Mouse (Mus musculus) cerebral cortex, adult 2 months (tissue): ENCODE data around the gene Nid1.

Experiments used
- WGBS: fragments of 180-500 bp; shearing (Covaris S2); methylation state at CpG from one replicate; pipeline ENCODE4 v1.1.7; 2018; 5-methylcytosine and 5-hydroxymethylcytosine counted together

The Nid1 gene

DNA sequence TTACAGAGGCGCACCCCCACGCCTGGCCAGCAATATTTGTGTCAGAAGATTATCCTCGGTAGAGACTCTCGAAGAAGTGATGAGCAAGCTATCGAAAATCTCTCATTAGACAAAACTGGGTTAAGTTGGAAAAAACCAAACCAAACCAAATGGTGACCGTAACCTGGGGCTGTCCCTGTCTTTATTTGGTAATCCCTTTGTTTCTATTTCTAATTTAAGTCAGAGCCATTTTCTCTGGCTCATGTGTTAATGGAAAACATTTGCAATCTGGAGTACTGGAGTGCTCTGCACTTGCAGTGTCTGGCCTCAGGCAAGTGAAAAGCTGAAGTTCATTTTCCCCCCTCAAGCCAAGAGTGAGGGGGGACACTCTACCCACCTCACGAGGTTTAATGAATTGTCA lies 16.9 kb downstream of the Nid1 start:
- 87% methylated on average over 7 of the region's 7 CpGs for WGBS

DNA sequence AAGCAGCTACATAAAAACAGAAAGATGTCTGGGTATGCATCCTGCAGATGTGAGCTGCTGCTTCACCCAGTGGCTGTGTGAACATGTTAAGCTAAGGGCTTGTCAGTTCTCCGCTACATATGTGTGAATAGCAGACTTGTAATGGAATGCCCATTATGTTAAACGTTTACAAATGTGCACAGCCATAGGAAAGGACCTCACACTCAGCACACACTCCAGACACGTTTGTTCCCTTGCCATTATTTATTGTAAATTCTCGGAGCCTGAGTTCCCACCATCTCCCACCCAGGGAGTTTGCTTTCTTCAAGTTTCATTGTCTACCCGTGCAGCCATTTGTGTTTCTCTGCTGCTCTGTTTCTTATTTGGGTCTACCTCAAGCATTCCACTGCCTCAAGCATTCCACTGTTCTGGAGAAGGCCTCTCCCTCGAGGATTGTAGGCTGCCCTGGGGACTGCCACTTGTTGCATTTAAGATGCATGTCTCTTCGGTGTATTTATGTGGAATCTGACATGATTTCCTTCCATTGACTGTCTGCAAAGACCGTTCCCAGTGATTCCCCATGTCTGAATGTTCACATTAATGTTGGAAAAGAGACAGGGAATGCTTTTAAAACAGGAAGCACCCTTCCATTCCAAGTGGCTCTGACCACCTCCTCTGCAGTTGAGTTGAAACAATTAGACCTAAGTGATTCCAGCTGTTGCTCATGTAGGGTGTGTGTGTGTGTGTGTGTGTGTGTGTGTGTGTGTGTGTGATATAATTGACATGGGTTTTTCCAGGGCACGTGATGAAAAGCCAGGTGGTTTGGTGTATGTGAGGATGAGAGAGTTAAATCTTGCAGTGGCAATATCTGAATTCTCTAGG lies 18.5 kb downstream of the Nid1 start:
- 57% methylated on average over 9 of the region's 9 CpGs for WGBS

DNA sequence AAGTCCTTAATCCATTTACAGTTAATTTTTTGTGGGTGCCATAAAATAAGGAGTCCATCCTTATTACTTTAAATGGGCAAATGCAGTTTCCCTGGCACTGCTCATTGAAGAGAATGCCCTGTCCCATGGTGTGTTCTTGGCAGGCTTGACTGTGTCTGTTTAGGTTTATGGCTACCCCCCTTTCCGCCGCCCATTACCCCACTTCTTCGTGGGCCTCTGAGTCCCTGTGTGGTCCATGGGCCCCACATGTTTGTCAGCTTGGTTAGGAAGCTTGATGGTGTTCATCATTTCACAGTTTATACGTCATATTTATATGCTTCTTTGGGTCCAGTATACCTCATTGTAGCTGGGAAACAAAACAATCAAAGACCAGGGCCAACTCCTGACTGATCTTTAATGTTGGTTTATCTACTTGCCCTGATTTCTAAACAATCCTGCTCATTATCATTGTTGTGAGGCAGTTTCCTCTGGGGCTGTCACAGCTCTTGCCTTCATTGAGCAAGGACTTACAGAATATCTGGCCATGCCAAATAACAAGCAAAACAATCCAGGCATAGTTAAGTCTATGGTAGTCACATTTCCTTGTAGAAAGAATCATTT lies 20.9 kb downstream of the Nid1 start:
- WGBS: 66% methylated on average over 4 of the region's 4 CpGs

DNA sequence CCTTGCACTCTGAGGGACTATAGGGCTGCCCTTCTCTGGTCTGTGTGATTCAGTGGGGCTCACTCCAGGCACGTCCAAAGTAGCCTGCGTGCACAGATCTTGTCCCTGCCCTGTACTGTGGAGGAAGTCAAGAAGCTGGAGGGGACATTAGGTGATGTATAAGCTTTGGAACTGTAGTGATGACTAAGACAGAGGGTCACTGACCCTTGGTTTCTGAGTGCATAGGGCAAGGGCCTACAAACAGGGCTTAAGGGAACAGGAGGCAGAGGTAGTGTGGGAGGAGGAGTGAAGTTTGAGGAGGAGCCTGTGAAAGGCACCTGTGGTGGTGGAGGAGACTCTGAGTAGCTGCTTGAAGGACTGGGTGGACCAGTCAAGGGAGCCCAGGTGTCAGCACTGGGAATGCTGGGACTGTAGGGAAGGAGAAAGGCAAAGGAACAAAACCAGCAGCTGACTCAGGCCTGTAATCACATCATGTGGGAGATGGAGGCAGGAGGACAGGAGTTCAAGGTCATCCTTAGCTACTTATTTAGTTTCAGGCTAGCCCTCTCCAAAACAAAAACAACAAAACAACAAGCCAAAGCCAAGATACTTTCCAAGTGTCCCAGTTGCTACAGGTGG lies 23.3 kb downstream of the Nid1 start:
- 89% methylated on average over 2 of the region's 2 CpGs for WGBS

DNA sequence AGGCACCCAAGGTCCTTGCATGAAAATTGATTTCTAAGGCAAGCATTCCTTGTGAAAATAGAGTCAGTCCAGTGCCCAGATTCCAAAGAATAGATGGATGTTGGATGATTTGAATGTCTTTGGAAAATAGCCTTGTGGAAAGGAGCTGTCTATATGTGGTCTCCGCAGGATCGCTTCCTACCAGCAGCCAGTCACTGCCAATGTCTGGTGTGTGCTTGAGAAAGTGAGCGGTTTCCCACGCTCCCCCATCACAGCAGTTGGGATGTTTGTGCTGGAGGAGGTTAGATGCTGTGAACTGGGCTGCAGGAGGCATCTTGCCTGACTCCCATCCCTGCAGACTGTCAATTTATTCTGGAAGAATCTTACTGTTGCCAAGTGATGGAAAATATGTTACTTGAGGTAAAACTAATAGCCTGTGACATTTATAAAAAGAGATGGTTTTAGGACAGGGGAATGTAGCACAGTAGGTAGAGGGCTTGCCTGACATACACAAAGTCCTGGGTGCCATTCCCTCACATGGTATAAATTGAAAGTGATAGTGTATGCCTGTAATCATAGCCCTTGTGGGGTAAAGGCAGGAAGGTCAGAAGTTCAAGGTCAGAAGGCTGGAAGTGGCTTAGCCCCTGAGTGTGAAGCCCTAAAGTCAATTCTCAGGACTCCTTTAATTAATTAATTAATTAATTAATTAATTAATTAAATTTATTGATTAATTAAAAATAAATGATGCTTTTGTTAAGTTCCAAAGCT lies 24.3 kb downstream of the Nid1 start:
- WGBS: 69% methylated on average over 4 of the region's 4 CpGs

DNA sequence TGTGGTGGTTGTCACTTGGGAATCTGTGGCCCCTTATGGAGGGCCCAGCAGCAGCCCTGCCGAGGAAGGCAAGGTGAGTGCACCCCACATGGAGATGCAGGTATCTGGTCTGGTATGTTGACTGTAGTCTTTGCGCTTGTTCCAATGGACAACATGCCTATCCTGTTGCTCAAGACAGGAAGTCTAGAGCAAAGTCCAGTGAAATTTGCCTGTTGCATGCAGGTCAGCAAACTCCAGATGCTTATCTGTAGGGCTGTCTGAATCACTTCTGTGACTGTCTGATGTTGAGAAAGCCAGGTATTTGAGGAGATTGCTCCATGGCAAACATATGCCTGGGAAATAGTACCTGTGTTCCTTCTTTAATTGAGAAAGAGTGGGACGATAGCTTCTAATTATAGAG lies 26.6 kb downstream of the Nid1 start:
- WGBS: 91% methylated on average over 3 of the region's 3 CpGs

DNA sequence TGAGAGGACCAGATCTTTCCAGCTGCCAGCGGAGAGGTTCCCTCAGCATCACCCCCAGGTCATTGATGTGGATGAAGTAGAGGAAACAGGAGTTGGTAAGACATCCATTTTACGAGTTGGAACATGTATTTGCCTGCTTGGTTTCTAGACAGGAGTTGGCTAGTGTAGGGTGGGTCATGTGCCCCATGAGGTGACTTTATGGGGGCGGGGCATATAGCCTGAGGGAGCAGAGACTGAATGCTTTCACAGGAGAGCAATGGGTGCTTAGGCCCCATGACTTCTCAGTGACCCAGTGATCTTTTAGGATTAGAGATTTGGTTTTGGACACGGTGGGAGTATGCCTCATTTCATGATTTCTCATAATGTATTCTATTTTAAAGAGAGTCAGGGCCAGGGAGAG lies 31.2 kb downstream of the Nid1 start:
- 86% methylated on average over 4 of the region's 4 CpGs for WGBS

DNA sequence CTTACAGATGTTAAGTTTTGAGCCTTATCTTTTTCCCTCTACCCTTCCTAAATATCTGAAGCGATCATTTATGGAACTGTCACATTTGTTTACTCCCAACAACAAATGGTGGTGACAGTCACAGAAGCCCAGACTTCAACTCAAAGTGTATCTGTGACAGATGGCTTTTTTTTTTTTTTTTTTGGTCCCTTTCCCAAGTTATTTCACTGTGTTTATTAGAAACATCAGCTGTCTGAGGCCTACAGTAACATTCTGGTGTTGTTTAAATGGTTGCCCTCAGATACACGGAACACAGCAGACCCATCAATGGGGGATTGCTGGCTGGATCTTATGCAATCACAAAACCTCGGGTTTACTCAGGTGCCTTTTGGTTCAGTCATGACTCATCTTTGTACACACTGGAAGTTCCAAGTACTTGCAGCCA lies 34.0 kb downstream of the Nid1 start:
- WGBS: 73% methylated on average over 3 of the region's 3 CpGs

DNA sequence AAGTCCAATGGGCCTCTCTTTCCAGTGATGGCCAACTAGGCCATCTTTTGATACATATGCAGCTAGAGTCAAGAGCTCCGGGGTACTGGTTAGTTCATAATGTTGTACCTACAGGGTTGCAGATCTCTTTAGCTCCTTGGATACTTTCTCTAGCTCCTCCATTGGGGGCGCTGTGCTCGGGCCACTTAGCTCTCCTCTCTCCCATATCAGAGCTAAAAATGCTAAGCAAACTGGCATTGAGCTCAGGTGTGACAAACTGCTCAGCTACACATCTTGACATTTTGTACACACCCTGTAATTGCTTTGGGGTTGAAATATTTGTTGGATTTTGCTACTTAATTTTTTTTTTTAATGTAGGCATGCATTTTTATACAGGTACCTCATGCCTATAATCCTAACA lies 37.1 kb downstream of the Nid1 start:
- WGBS: 86% methylated on average over 3 of the region's 3 CpGs

DNA sequence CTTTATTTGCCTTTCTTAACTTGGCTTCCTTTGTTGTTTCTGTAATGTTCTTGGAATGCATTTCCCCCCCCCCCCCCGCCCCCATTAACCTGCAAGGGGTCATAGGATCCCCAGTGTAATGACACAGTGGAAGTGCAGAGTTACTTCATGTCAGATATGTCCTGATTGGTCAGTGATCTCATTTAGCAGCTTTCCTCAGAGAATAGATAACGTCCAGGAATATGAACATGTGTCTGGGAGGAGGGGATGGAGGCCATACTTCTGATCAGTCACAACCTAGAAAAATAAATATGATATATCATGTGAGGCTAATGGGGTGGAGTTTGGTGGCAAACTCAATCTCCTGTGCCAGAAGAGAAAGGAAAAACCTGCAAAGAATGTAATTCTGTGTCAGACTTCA lies 37.6 kb downstream of the Nid1 start:
- WGBS: 72% methylated on average over 2 of the region's 2 CpGs

DNA sequence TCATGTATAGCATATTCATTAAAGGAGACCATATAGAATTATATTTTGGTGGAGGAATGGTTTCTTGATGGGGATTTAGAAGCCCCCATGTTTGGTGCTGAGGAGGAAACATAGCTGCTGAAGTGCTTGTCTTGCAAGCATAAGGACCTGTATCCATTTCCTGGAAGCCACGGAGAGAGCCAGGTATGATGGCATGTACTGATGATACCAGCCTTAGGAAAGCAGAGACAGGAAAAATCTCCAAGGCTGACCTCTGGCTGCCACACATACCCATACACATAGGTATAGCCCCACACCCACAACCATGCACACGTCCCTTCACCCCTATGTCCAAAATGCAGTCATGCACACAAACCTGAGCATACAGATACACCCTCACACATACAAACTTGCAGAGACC lies 39.2 kb downstream of the Nid1 start:
- whole genome bisulfite sequencing: 97% methylated on average over 2 of the region's 2 CpGs

DNA sequence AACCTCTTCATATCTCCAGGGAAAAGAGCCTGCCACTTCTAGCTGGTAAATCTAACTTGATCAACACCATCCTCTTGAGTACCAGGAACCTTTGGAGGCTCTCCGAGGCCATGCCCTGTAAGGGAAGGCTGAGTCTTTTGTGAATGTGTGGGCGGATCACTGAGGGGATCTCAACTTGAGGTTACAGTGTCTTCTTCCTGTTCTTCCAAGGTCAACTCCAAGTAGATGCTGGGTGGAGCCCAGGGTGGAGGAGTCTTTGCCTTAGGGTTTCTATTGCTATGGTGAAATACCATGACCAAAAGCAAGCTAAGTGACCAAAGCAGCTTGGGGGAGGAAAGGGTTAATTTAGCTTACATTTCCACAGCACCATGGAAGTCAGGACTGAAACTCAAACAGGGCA lies 39.7 kb downstream of the Nid1 start:
- 96% methylated on average over 2 of the region's 2 CpGs for WGBS

DNA sequence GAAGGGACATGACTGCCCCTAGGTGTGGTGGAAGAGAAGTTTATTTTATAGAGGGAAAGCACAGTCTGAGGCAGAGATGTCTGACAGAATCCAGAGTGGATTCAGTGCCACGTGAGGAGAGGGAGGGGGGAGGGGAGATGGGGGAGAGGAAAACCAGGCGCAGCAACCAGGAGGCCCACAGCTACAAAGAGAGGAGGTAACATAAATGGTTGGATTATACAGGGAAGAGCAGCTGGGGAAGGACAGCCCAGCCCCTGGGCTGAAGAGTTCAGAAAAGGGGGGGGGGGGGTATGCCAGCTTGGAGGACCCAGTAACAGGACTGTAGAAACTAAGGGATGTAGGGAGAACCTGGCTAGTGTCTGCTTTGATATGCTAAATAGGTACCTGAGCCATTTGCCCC lies 42.6 kb downstream of the Nid1 start:
- 18% methylated on average over 2 of the region's 2 CpGs for WGBS

DNA sequence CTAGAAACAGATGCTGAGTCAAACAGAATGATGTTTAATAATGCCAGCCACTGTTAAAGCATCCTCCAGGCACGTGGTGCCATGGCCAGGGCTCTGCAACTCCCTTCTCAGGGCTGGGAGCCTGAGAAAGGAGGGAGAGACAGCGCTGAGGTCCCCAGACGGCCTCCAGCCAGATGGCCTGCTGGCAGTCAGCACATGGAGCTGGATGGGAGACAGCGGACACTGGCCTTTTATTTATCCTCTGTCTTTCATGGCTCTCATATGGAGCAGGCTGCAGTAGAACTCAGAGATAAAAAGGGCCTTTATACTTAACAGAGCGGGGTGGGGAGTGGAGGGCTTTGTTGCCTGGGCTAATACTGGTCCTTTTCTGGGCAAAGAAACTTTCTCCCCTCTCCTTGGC lies 43.7 kb downstream of the Nid1 start:
- 60% methylated on average over 5 of the region's 5 CpGs for WGBS

DNA sequence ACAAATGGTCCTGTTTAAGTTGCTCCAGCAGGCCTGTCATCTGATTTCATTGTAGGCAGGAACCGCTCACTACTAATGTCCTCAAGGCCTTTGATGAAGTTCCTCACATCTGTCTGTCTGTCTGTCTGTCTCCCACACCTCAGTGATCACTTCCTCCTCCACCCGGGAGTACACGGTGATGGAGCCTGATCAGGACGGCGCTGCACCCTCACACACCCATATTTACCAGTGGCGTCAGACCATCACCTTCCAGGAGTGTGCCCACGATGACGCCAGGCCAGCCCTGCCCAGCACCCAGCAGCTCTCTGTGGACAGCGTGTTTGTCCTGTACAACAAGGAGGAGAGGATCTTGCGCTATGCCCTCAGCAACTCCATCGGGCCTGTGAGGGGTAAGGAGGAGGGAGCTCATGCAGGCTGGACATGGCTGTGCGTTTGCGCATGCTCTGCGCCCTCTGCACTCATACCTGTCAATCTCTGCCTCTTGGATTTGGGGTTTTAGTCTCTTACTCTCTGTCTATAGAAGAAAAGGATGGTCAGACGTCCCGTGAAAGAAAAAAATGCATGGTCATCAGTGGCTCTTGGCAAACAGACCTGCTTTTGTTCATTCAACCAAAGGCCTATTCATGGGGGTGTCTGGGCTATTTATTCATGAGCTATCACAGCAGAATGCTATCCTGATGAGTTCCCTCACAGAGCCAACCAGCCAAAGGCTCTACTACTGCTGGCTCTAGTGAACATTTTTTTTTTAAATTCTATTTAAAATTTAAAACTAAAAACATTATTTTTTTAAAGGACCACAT lies 44.7 kb downstream of the Nid1 start:
- 82% methylated on average over 16 of the region's 16 CpGs for WGBS

DNA sequence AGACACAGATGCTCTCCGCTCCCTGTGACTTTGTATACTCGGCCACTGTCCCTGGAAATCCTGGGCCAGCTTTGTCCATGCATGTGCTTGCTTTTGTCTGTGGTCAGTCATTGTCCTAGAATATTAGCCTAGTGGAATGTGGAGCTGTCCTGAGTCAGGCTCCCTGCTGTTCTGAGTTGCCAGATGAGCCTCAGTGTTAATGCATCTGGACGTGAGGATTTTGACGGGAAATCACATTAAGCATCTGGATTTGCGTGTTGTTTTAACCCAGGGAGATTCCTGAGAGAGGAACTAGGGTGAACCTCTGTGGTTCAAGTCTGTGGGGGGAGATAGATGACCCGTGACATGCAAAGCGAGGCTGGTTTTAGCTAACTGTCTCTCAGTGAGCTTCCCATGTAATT lies 47.0 kb downstream of the Nid1 start:
- WGBS: 63% methylated on average over 7 of the region's 7 CpGs

DNA sequence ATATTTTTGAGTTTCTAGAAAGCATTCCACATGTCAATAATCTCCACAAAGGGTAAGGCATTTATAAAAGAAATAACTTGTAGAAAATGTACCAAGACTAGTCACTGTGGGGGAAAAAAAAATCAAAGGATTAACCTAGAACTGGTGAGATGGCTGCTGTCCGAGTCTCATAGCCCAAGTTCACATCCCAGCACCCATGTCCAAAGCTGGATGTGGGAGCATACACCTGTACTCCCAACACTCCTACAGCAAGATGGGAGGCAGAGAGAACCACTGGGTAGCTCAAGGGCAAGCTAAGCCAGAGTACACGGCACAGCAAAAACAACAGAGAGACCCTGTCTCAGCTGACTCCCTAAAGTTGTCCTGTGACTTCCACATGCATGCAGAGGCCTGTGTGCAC lies 47.5 kb downstream of the Nid1 start:
- 91% methylated on average over 2 of the region's 2 CpGs for WGBS

DNA sequence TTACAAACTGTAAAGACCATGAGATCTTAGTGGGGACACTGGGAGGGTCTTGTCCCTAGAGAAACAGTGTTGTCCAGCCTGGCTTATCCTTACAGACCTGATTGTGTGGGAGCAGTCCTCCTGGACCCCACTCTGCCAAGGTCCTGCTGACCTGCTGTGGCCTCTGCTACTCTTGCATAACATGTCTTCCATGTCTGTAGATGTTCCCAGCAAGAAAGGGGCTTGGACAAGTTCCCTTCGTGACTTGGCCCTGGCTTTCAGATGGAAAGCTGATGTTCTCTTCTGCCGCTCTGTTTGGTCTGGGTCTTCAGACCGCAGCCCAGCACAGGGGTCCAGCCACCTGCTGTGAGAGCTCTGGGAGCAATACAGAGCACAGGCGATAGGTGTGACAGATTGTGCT lies 48.3 kb downstream of the Nid1 start:
- WGBS: 88% methylated on average over 4 of the region's 4 CpGs

DNA sequence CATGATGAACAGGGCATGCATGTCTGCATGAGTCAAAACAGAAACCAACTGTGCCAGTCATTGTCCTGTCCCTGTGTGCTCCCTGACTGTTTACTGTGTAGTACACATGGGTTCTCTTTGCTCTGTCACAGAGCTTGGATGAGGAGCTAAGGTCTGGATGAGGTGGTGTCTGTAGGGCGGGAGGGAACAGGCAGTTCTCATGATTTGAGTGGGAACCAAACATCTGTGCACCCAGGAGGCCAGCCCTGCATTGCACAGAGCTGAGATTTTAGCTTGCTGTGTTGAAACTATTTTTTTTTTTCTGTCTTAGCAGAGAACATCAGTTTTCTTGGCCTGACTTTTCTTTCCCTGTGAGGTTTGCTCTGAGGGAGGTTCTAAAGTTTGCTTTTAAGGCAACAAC lies 50.5 kb downstream of the Nid1 start:
- 62% methylated on average over 1 of the region's 1 CpGs for WGBS

DNA sequence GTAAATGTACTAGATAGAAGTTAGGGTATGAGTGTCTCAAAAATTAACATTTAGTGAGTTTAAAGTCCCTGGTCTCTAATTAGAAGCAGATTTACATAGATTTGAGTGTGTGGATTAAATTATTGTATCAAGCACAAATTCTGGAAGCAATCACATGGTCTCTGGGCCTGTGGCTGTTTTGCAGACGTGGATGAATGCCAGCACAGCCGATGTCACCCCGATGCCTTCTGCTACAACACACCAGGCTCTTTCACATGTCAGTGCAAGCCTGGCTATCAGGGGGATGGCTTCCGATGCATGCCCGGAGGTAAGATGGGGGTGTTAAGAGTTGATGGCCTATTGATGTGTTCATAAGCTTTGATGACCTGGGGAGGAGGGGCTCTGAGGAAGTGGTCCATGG lies 52.5 kb downstream of the Nid1 start:
- 59% methylated on average over 5 of the region's 5 CpGs for WGBS

DNA sequence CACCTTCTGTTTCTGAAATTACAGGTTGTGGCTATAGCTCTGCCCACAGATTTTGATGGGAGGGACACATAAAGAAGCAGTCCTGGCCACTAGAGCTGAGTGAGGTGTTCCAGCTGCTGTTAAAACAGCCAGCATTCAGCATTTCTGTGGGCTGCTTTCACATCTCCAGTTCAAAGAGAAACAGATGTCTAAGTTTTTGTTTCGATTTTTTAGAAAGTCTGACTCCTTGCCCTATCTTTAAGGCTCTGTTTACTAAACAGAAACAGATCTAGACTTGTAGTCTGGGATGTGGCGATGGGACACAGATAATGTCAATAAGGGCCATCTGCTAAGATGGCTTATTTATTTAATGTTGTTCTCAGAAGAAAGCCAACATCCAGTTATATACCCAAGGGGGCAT lies 54.8 kb downstream of the Nid1 start:
- 67% methylated on average over 2 of the region's 2 CpGs for WGBS

DNA sequence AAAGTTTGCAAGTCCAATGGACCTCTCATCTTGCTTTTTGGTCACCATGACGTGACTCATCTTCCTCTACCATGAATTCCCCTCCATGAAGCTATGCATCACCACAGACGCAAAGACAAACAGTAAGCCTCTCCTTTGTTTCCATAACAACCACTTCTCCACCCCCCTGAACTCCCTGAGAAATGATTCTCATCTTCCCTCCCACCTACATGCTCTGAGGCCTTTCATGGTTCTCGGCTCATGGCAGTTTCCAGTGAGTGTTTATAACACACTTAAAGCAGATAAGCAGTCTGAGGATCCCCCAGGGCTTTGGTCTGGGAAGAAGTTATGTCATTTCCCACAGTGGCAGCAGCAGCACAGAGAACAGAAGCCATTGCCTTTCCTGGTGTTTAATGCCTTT lies 56.2 kb downstream of the Nid1 start:
- WGBS: 50% methylated on average over 3 of the region's 3 CpGs
